Mouse (Mus musculus): ENCODE data around the gene Ntrk3. TPM values are rescaled to one million over a fixed set of nuclear protein-coding genes. Genes with fewer than 3 reads are reported as not detected.
A peak's percentile ranks its signal among the peaks of the same experiment; 100 is the strongest.

Gene Ntrk3
- polyA plus RNA-seq, 1 experiment from 2014 or later = 1.3 TPM

DNA sequence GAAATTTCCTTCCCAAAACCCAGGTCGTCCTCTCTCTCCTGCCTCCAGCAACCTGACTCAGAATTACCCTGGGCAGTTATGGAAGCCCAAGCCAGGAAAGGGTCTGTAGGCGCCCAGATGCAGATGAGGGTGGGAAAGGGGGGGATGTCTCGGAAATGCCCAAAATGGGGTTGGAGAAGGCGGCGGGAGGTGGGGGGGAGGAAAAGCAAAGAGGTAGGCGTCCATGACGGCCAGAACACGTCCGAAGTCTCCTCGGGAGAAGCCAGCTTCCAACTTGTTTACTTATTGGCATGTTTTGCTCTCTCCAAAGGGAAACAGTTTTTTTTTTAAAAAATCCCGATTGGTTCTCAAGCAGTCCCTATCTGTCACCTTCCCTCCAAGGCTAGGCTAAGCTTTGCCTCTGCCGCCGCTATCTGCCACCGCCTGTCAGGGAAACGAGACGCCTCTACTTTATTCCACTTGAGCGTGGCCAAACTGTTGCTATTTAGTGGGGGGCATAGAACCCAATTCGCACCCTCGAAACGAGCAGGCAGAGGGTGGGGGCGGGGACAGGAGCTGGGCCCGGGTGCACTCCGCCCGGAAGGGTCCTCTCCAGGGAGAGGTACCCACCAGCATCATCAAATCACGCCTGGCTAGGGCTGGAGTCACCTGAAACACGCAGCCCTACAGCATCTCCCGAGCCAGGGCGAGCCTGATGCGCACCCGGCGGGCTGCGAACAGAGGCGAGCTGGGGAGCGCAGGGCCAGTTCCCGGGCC, 160.9 kb downstream of the Ntrk3 start:
- Histone ChIP-seq H3K9me3 (ENCODE audit: control insufficient read depth, low read length) (no peaks in the 10 kb centered on the region), H3K4me2 (ENCODE audit: low read length) (peak overlapping the region; percentile 94), H3K27ac (replicated peaks in 1 of 2; ENCODE audit: control insufficient read depth in 1 of 2, insufficient read depth in 1 of 2, low read depth in 2 of 2, low read length in 2 of 2) (no peak overlapping the region), H3K4me3 (ENCODE audit: control insufficient read depth in 1 of 2, insufficient read depth in 1 of 2, low read depth in 1 of 2, low read length in 2 of 2) (peak overlapping the region; percentile 43 to 59), H3K27me3 (ENCODE audit: control insufficient read depth, insufficient read depth, low read length) (peaks cover 88% of the 10 kb centered on the region), H3K4me1 (ENCODE audit: control insufficient read depth in 2 of 2, insufficient read depth in 2 of 2, low read length in 2 of 2) (peaks cover 0 to 15% of the 10 kb centered on the region in 2 experiments; a peak in 2 of 4 replicates), H3K9ac (ENCODE audit: low read length) (peak overlapping the region; percentile 38; the same call in 1 of the 2 replicates), H3K36me3 (ENCODE audit: control insufficient read depth, insufficient read depth, low read length) (no peaks in the 10 kb centered on the region)
- WGBS = 1% methylated on average over 35 of the region's 35 CpGs
- ATAC-seq (ENCODE audit: insufficient number of reproducible peaks, insufficient read depth, low FRiP score, low read depth) = peak; percentile 52; the same call in 1 of the 2 replicates

DNA sequence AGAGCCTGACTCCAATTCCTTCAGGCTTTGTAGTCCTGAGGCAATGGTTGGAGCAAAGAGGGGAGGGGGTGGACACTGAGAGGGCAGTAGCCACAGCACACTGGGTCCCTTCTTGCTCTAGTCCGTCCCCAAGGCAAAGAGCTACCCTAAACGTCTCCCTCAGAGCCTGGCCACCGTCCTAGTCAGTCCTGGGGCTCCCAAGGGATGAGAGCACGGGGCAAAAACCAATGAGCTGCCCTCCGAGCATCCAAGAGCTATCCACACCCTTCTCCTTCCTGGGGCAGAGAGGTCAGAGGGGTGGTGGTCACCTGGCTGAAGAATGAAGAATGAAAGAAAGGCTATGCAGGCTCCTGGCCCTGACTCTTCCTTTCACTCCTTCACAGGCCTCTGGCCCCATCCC, 161.6 kb downstream of the Ntrk3 start:
- Histone ChIP-seq H3K27ac (replicated peaks in 1 of 2; ENCODE audit: control insufficient read depth in 1 of 2, insufficient read depth in 1 of 2, low read depth in 2 of 2, low read length in 2 of 2) (no peak overlapping the region), H3K36me3 (ENCODE audit: control insufficient read depth, insufficient read depth, low read length) (no peaks in the 10 kb centered on the region), H3K4me3 (ENCODE audit: control insufficient read depth in 1 of 2, insufficient read depth in 1 of 2, low read depth in 1 of 2, low read length in 2 of 2) (no peak overlapping the region), H3K27me3 (ENCODE audit: control insufficient read depth, insufficient read depth, low read length) (peaks cover 83% of the 10 kb centered on the region), H3K4me2 (ENCODE audit: low read length) (peak overlapping the region; percentile 94; the same call in 1 of the 2 replicates), H3K4me1 (ENCODE audit: control insufficient read depth in 2 of 2, insufficient read depth in 2 of 2, low read length in 2 of 2) (peaks cover 0 to 15% of the 10 kb centered on the region in 2 experiments; a peak in 2 of 4 replicates), H3K9ac (ENCODE audit: low read length) (no peak overlapping the region), H3K9me3 (ENCODE audit: control insufficient read depth, low read length) (no peaks in the 10 kb centered on the region)
- 18% methylated on average over 5 of the region's 5 CpGs for WGBS
- ATAC-seq (ENCODE audit: insufficient number of reproducible peaks, insufficient read depth, low FRiP score, low read depth) = no peak

DNA sequence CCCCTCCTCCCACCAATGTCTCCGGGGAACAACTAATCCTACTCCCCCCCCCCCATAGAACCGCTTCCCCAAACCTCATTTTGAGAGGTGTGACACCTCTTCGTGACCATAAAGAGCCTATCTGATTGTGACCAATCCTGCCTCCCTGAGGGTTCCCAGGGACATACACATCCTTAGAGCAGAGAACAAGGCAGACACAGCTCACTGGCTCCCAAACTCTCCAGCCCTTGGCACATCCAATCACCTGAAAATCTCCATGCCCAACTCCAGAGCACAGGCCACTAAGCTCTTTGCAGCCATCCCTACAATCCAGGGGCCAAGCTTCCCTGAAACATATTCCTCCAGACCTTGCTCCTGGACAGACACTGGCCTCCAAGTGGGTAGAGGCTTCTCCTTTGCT, 162.3 kb downstream of the Ntrk3 start:
- Histone ChIP-seq H3K36me3 (ENCODE audit: control insufficient read depth, insufficient read depth, low read length) (no peaks in the 10 kb centered on the region), H3K4me3 (ENCODE audit: control insufficient read depth in 1 of 2, insufficient read depth in 1 of 2, low read depth in 1 of 2, low read length in 2 of 2) (no peak overlapping the region), H3K9ac (ENCODE audit: low read length) (no peak overlapping the region), H3K4me2 (ENCODE audit: low read length) (peak overlapping the region; percentile 21; the same call in 1 of the 2 replicates), H3K27me3 (ENCODE audit: control insufficient read depth, insufficient read depth, low read length) (peaks cover 77% of the 10 kb centered on the region), H3K4me1 (ENCODE audit: control insufficient read depth in 2 of 2, insufficient read depth in 2 of 2, low read length in 2 of 2) (peaks cover 0 to 15% of the 10 kb centered on the region in 2 experiments; a peak in 2 of 4 replicates), H3K9me3 (ENCODE audit: control insufficient read depth, low read length) (no peaks in the 10 kb centered on the region), H3K27ac (replicated peaks in 1 of 2; ENCODE audit: control insufficient read depth in 1 of 2, insufficient read depth in 1 of 2, low read depth in 2 of 2, low read length in 2 of 2) (no peak overlapping the region)
- 9% methylated on average over 3 of the region's 3 CpGs for WGBS
- no peak for ATAC-seq (ENCODE audit: insufficient number of reproducible peaks, insufficient read depth, low FRiP score, low read depth)

DNA sequence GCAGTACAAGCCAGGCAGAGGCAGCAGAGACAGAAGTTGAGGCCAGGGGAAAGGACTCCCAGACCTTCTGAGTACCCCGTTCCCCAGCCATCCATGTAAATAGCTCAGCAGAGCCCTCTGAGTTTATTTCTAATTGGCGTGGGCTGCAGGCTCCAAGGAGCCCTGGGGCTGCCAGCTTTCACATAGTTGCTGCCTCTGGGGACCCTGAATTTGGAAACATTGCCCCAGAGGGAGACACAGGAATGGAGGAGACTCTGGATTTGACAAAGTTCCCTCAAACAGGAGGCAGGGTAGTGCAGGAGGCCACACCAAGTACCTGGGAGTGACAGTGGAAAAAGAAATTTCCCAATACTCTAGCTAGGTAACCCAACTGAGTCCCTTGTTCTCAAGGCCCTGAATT, 166.6 kb downstream of the Ntrk3 start:
- H3K9me3 ChIP-seq (ENCODE audit: control insufficient read depth, low read length) = no peaks in the 10 kb centered on the region
- H3K27ac ChIP-seq (replicated peaks in 1 of 2; ENCODE audit: control insufficient read depth in 1 of 2, insufficient read depth in 1 of 2, low read depth in 2 of 2, low read length in 2 of 2) = no peak overlapping the region
- no peak for ATAC-seq (ENCODE audit: insufficient number of reproducible peaks, insufficient read depth, low FRiP score, low read depth)
- H3K9ac ChIP-seq (ENCODE audit: low read length) = no peak overlapping the region
- peaks cover 3 to 4% of the 10 kb centered on the region in 2 experiments; a peak in 2 of 4 replicates for H3K4me1 ChIP-seq (ENCODE audit: control insufficient read depth in 2 of 2, insufficient read depth in 2 of 2, low read length in 2 of 2)
- H3K27me3 ChIP-seq (ENCODE audit: control insufficient read depth, insufficient read depth, low read length) = peaks cover 50% of the 10 kb centered on the region
- 58% methylated on average over 2 of the region's 2 CpGs for WGBS
- no peak overlapping the region for H3K4me2 ChIP-seq (ENCODE audit: low read length)
- H3K36me3 ChIP-seq (ENCODE audit: control insufficient read depth, insufficient read depth, low read length) = no peaks in the 10 kb centered on the region
- H3K4me3 ChIP-seq (ENCODE audit: control insufficient read depth in 1 of 2, insufficient read depth in 1 of 2, low read depth in 1 of 2, low read length in 2 of 2) = no peak overlapping the region

DNA sequence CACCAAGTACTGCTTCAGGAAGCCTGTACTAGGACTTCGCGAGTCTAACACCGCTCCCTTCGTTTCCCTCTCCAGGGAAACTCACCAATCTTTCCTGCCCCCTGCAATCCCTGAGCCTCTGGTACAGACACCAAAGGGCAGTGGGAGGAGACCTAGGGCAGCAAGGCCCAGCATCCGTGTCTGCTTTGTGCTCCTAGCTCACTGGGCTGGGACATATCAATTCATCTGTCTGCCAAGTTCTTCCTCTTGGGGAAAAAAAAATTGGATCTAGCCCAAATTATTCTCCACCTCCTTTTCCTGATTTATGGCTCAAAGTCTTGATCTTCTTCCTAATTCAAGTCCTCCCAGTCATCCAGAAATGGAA, 168.6 kb downstream of the Ntrk3 start:
- Histone ChIP-seq H3K4me3 (ENCODE audit: control insufficient read depth in 1 of 2, insufficient read depth in 1 of 2, low read depth in 1 of 2, low read length in 2 of 2) (peak overlapping the region; percentile 14 to 20; a peak in 2 of 4 replicates), H3K4me1 (ENCODE audit: control insufficient read depth in 2 of 2, insufficient read depth in 2 of 2, low read length in 2 of 2) (peaks cover 3 to 4% of the 10 kb centered on the region in 2 experiments; a peak in 2 of 4 replicates), H3K27ac (replicated peaks in 1 of 2; ENCODE audit: control insufficient read depth in 1 of 2, insufficient read depth in 1 of 2, low read depth in 2 of 2, low read length in 2 of 2) (no peak overlapping the region), H3K4me2 (ENCODE audit: low read length) (peak overlapping the region; percentile 56), H3K9ac (ENCODE audit: low read length) (no peak overlapping the region), H3K9me3 (ENCODE audit: control insufficient read depth, low read length) (no peaks in the 10 kb centered on the region), H3K27me3 (ENCODE audit: control insufficient read depth, insufficient read depth, low read length) (peaks cover 31% of the 10 kb centered on the region), H3K36me3 (ENCODE audit: control insufficient read depth, insufficient read depth, low read length) (no peaks in the 10 kb centered on the region)
- ATAC-seq (ENCODE audit: insufficient number of reproducible peaks, insufficient read depth, low FRiP score, low read depth) = no peak
- WGBS = 11% methylated on average over 5 of the region's 5 CpGs

DNA sequence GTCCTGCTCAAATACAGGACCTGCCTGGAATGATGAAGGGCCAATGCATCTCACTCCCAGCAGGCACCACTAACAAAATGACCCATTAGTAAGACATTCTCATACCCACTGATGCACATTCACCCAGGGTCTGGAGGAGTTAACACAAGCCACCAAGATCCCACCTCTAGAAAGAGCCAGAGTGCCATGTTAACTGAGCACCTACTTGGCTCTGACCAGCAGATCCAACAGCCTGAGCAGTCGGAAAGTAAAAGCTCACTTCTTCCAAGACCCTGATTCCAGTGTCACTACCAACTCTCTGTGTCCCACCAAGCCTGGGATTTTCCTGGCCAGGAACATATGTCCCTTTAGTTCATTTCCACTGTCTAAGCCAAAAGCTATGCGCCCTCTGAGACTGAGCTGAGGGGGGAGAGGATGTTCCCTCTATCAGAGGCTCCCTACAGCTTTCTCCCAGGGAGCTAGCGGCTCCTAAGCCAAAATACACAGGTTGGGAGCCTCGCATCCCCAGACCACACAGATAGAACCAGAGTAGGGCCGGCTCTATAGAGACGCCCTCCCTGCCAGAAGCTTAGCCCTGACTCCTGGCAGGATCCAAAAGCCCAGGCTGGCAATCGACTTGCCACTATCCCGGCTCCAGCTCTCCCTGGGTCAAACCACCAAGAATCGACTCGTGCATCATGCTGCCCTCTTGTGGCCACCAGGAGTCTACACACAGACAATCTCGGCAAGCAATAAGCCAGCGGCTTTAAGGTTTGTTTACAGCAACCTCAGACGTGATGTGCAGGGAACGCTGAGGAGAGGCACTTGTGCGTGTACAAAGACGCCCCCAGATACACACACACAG, 169.2 kb downstream of the Ntrk3 start:
- no peak for ATAC-seq (ENCODE audit: insufficient number of reproducible peaks, insufficient read depth, low FRiP score, low read depth)
- Histone ChIP-seq H3K4me3 (ENCODE audit: control insufficient read depth in 1 of 2, insufficient read depth in 1 of 2, low read depth in 1 of 2, low read length in 2 of 2) (peak overlapping the region; percentile 14 to 20; a peak in 2 of 4 replicates), H3K4me2 (ENCODE audit: low read length) (peak overlapping the region; percentile 56), H3K27me3 (ENCODE audit: control insufficient read depth, insufficient read depth, low read length) (peaks cover 25% of the 10 kb centered on the region), H3K36me3 (ENCODE audit: control insufficient read depth, insufficient read depth, low read length) (no peaks in the 10 kb centered on the region), H3K27ac (replicated peaks in 1 of 2; ENCODE audit: control insufficient read depth in 1 of 2, insufficient read depth in 1 of 2, low read depth in 2 of 2, low read length in 2 of 2) (no peak overlapping the region), H3K9ac (ENCODE audit: low read length) (no peak overlapping the region), H3K4me1 (ENCODE audit: control insufficient read depth in 2 of 2, insufficient read depth in 2 of 2, low read length in 2 of 2) (peaks cover 3 to 4% of the 10 kb centered on the region in 2 experiments; a peak in 2 of 4 replicates), H3K9me3 (ENCODE audit: control insufficient read depth, low read length) (no peaks in the 10 kb centered on the region)
- WGBS = 16% methylated on average over 16 of the region's 16 CpGs

DNA sequence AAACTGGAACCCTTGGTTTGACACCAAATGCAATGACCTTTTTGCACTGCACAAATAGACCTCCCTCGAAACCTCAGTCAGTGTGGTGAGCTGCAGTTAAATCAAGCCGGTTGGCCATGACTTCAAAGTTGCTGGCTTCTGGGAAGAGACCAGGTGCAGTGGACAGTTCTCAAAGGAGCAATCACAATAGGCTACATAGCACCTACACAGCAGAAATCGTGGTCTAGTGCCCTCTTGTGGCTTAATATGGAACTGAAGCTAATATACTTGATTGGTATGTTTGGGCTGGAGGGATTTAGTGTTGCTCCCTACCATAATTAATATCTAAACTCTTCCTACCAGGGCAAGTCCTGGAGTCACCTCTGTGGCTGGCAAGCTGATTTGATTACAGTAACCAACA, 171.2 kb downstream of the Ntrk3 start:
- Histone ChIP-seq H3K4me3 (ENCODE audit: control insufficient read depth in 1 of 2, insufficient read depth in 1 of 2, low read depth in 1 of 2, low read length in 2 of 2) (no peak overlapping the region), H3K27ac (replicated peaks in 1 of 2; ENCODE audit: control insufficient read depth in 1 of 2, insufficient read depth in 1 of 2, low read depth in 2 of 2, low read length in 2 of 2) (no peak overlapping the region), H3K4me2 (ENCODE audit: low read length) (no peak overlapping the region), H3K4me1 (ENCODE audit: control insufficient read depth in 2 of 2, insufficient read depth in 2 of 2, low read length in 2 of 2) (peaks cover 3 to 4% of the 10 kb centered on the region in 2 experiments; a peak in 2 of 4 replicates), H3K27me3 (ENCODE audit: control insufficient read depth, insufficient read depth, low read length) (peaks cover 16% of the 10 kb centered on the region), H3K36me3 (ENCODE audit: control insufficient read depth, insufficient read depth, low read length) (no peaks in the 10 kb centered on the region), H3K9ac (ENCODE audit: low read length) (no peak overlapping the region), H3K9me3 (ENCODE audit: control insufficient read depth, low read length) (no peaks in the 10 kb centered on the region)
- 51% methylated on average over 3 of the region's 3 CpGs for WGBS
- ATAC-seq (ENCODE audit: insufficient number of reproducible peaks, insufficient read depth, low FRiP score, low read depth) = no peak

Measured in heart, embryonic 14.5 days (tissue).